Mouse (Mus musculus) embryonic facial prominence, embryonic 11.5 days (tissue): Measurements from ENCODE around the gene Pfn1. TPM values are rescaled to one million over a fixed set of nuclear protein-coding genes. Genes with fewer than 3 reads are reported as not detected.

Source experiments
- ATAC-seq: fragments of 200-750 bp; cut with Nextera tagmentation; replicated peaks from 2 replicates; pipeline ENCODE4 v1.8.0; 2017; ENCODE audit warnings: low read depth; ENCODE audit not compliant: insufficient number of reproducible peaks, low FRiP score, low TSS enrichment
- DNase-seq: peaks from one replicate; pipeline ENCODE4 v3.0.0-alpha.2; 2015; ENCODE audit warnings: low spot score
- H3K27ac ChIP-seq: fragments of 300-500 bp; sonication (generic); replicated peaks from 2 replicates; pipeline ENCODE4 v1.5.1; 2014; ENCODE audit warnings: mild to moderate bottlenecking, low read depth, low read length, control low read depth
- H3K27me3 ChIP-seq: fragments of 300-500 bp; sonication (generic); 2 replicates; pipeline ENCODE4 v1.6.1; 2014; ENCODE audit warnings: mild to moderate bottlenecking, low read length, moderate library complexity, mixed read lengths; ENCODE audit not compliant: control insufficient read depth, insufficient read depth
- H3K36me3 ChIP-seq: fragments of 300-500 bp; sonication (generic); replicated peaks from 2 replicates; pipeline ENCODE4 v1.6.1; 2014; ENCODE audit warnings: low read depth, mild to moderate bottlenecking, low read length, moderate library complexity, mixed read lengths; ENCODE audit not compliant: control insufficient read depth, insufficient read depth
- H3K4me1 ChIP-seq: fragments of 300-500 bp; sonication (generic); 2 replicates; pipeline ENCODE4 v1.6.1; 2014; ENCODE audit warnings: low read length, mixed read lengths; ENCODE audit not compliant: control insufficient read depth, insufficient read depth
- H3K4me2 ChIP-seq: fragments of 300-500 bp; sonication (generic); 2 replicates; pipeline ENCODE4 v1.6.1; 2014; ENCODE audit warnings: low read depth, mild to moderate bottlenecking, control low read depth, low read length, moderate library complexity
- H3K4me3 ChIP-seq: fragments of 300-500 bp; sonication (generic); 2 replicates; pipeline ENCODE4 v1.5.1; 2014; ENCODE audit warnings: low read depth, low read length, control low read depth
- H3K9ac ChIP-seq: fragments of 300-500 bp; sonication (generic); replicated peaks from 2 replicates; pipeline ENCODE4 v1.6.1; 2014; ENCODE audit warnings: mild to moderate bottlenecking, control low read depth, low read length
- H3K9me3 ChIP-seq: fragments of 300-500 bp; sonication (generic); replicated peaks from 2 replicates; pipeline ENCODE4 v1.6.1; 2016; ENCODE audit warnings: mild to moderate bottlenecking, low read length, inconsistent platforms, mixed read lengths; ENCODE audit not compliant: control insufficient read depth
- WGBS: fragments of 180-500 bp; shearing (Covaris S2); extraction: QIAGEN DNeasy Blood & Tissue Kit; methylation state at CpG from one replicate; pipeline ENCODE4 v1.1.7; 2014; 5-methylcytosine and 5-hydroxymethylcytosine counted together
- polyA plus RNA-seq: library from polyadenylated mRNA; unstranded; fragments of >200 nt; fragmentation: Nextera tagmentation; extraction: Ambion mirVana; gene quantifications from 2 replicates; pipeline ENCODE4 v1.2.1, GENCODE M21; 2014

Pfn1 gene
- polyA plus RNA-seq, 1 experiment from 2014 or later = 1,669 TPM

- Histone ChIP-seq H3K4me2 (no peak overlapping the region; the same call in 1 of the 2 replicates), H3K4me3 (no peak overlapping the region; the same call in 1 of the 2 replicates), H3K9ac (no peak overlapping the region), H3K36me3 (peaks cover 17% of the 10 kb centered on the region), H3K4me1 (peaks cover 4% of the 10 kb centered on the region), H3K9me3 (no peaks in the 10 kb centered on the region), H3K27me3 (no peaks in the 10 kb centered on the region), H3K27ac (no peak overlapping the region)
- 80% methylated on average over 2 of the region's 2 CpGs for WGBS
- DNase-seq (no peak), ATAC-seq (no peak)
These were observed 3.1 kb downstream of the Pfn1 start for GRCm38 (mm10) chr11:70651391-70651790.

- Histone ChIP-seq H3K4me2 (no peak overlapping the region), H3K4me3 (no peak overlapping the region), H3K27ac (peak overlapping the region; percentile 13; the same call in 1 of the 2 replicates), H3K27me3 (no peaks in the 10 kb centered on the region), H3K9me3 (no peaks in the 10 kb centered on the region), H3K4me1 (peaks cover 4% of the 10 kb centered on the region), H3K36me3 (peaks cover 17% of the 10 kb centered on the region), H3K9ac (no peak overlapping the region)
- ATAC-seq (no peak), DNase-seq (no peak)
- 81% methylated on average over 12 of the region's 12 CpGs for WGBS
These were observed 3.9 kb downstream of the Pfn1 start for GRCm38 (mm10) chr11:70650322-70651175.

GRCm38 (mm10) chr11:70649185-70649734, 5.2 kb downstream of the Pfn1 start:
- Histone ChIP-seq H3K27me3 (no peaks in the 10 kb centered on the region), H3K4me1 (peaks cover 4% of the 10 kb centered on the region), H3K9ac (no peak overlapping the region), H3K4me3 (no peak overlapping the region), H3K4me2 (no peak overlapping the region; the same call in 1 of the 2 replicates), H3K36me3 (peaks cover 17% of the 10 kb centered on the region), H3K27ac (no peak overlapping the region), H3K9me3 (no peaks in the 10 kb centered on the region)
- WGBS = 82% methylated on average over 8 of the region's 8 CpGs
- DNase-seq = no peak
- no peak for ATAC-seq

GRCm38 (mm10) chr11:70648512-70648911, 5.9 kb downstream of the Pfn1 start:
- Histone ChIP-seq H3K27me3 (no peaks in the 10 kb centered on the region), H3K36me3 (peaks cover 17% of the 10 kb centered on the region), H3K9ac (no peak overlapping the region; the same call in 1 of the 2 replicates), H3K4me1 (peaks cover 4% of the 10 kb centered on the region), H3K27ac (no peak overlapping the region), H3K9me3 (no peaks in the 10 kb centered on the region), H3K4me2 (peak overlapping the region; percentile 84), H3K4me3 (peak overlapping the region; percentile 66)
- ATAC-seq (no peak), DNase-seq (no peak)
- 83% methylated on average over 4 of the region's 4 CpGs for WGBS

GRCm38 (mm10) chr11:70647716-70648420, 6.6 kb downstream of the Pfn1 start:
- WGBS = 3% methylated on average over 28 of the region's 28 CpGs
- H3K4me1 ChIP-seq = peaks cover 4% of the 10 kb centered on the region

GRCm38 (mm10) chr11:70646691-70647650, 7.5 kb downstream of the Pfn1 start, which contains the start of the genes Rnf167 and Slc25a11:
Gene Rnf167, plus strand, starts transcription at chr11:70647235.
Gene Slc25a11, minus strand, starts transcription at chr11:70647479.
- H3K9me3 ChIP-seq = no peaks in the 10 kb centered on the region
- H3K4me1 ChIP-seq = peaks cover 2% of the 10 kb centered on the region; the same call in 1 of the 2 replicates
- DNase-seq = peak; percentile 100
- H3K36me3 ChIP-seq = peaks cover 17% of the 10 kb centered on the region
- ATAC-seq = peak; percentile 70
- H3K27me3 ChIP-seq = no peaks in the 10 kb centered on the region
- H3K9ac ChIP-seq = peak within 1 kb of the TSS; percentile 70
- peak within 1 kb of the TSS; percentile 84 for H3K27ac ChIP-seq
- under 1% methylated on average over 63 of the region's 63 CpGs for whole genome bisulfite sequencing
- H3K4me2 ChIP-seq = peak within 1 kb of the TSS; percentile 84
- H3K4me3 ChIP-seq = peak within 1 kb of the TSS; percentile 66

More at GRCm38 (mm10) chr11:70647716-70648420, 6.6 kb downstream of the Pfn1 start:
- DNase-seq (no peak), ATAC-seq (peak; percentile 22)
- H3K36me3 ChIP-seq = peaks cover 17% of the 10 kb centered on the region
- H3K9ac ChIP-seq = peak overlapping the region; percentile 68
- peak overlapping the region; percentile 84 for H3K4me2 ChIP-seq
- peak overlapping the region; percentile 65 for H3K27ac ChIP-seq
- no peaks in the 10 kb centered on the region for H3K9me3 ChIP-seq
- H3K27me3 ChIP-seq = no peaks in the 10 kb centered on the region
- peak overlapping the region; percentile 66 for H3K4me3 ChIP-seq

- Histone ChIP-seq H3K27me3 (no peaks in the 10 kb centered on the region), H3K9me3 (no peaks in the 10 kb centered on the region), H3K9ac (peak overlapping the region; percentile 70), H3K4me2 (peak overlapping the region; percentile 66), H3K36me3 (peaks cover 14% of the 10 kb centered on the region), H3K4me3 (peak overlapping the region; percentile 61), H3K27ac (peak overlapping the region; percentile 84), H3K4me1 (peaks cover 2% of the 10 kb centered on the region; the same call in 1 of the 2 replicates)
- ATAC-seq = no peak; the same call in 1 of the 2 replicates
- DNase-seq = no peak
- 16% methylated on average over 3 of the region's 3 CpGs for WGBS
These were observed 8.2 kb downstream of the Pfn1 start for GRCm38 (mm10) chr11:70646259-70646555.
